Mouse (Mus musculus) E14TG2a.4 (cell line): ENCODE measurements around the gene Crybg3.

ENCODE experiments used
- H3K27me3 ChIP-seq: 2 replicates; pipeline ENCODE4 v1.6.1; 2014; ENCODE audit warnings: low read length, control low read depth; ENCODE audit not compliant: insufficient read depth
- H3K36me3 ChIP-seq: 2 replicates; pipeline ENCODE4 v1.6.1; 2014; ENCODE audit warnings: low read length, control low read depth; ENCODE audit not compliant: insufficient read depth
- H3K4me1 ChIP-seq: replicated peaks from 2 replicates; pipeline ENCODE4 v1.6.1; 2014; ENCODE audit warnings: low read depth, low read length, control low read depth
- H3K4me3 ChIP-seq: replicated peaks from 2 replicates; pipeline ENCODE4 v1.5.1; 2014; ENCODE audit warnings: mild to moderate bottlenecking, low read length
- H3K9me3 ChIP-seq: 2 replicates; pipeline ENCODE4 v1.6.1; 2014; ENCODE audit warnings: low read length, control low read depth
- CTCF ChIP-seq: conservative IDR thresholded peaks from 2 replicates; pipeline ENCODE4 v1.5.1; 2014; ENCODE audit warnings: low read length
- NANOG ChIP-seq: IDR thresholded peaks from 2 replicates; pipeline ENCODE4 v1.6.1; 2014; ENCODE audit warnings: borderline replicate concordance, low read length, mixed read lengths
- POU5F1 ChIP-seq: IDR thresholded peaks from 2 replicates; pipeline ENCODE4 v1.6.1; 2014; ENCODE audit warnings: low read length, borderline replicate concordance

Crybg3 gene

GRCm38 (mm10) chr16:59600311-59601251, at the start of gene Crybg3:
Crybg3 (minus strand) TSS chr16:59600979.
- no peak for TF ChIP-seq POU5F1
- TF ChIP-seq NANOG: no peak
- TF ChIP-seq CTCF: no peak
- H3K4me1 ChIP-seq: peaks cover 33% of the 10 kb centered on the region

GRCm38 (mm10) chr16:59643766-59644165, 43.0 kb upstream of the Crybg3 start:
- H3K4me3 ChIP-seq: no peak overlapping the region
- H3K4me1 ChIP-seq: peaks cover 23% of the 10 kb centered on the region
- TF ChIP-seq CTCF: no peak
- TF ChIP-seq POU5F1: no peak
- no peak; the same call in 1 of the 2 replicates for TF ChIP-seq NANOG
- no peaks in the 10 kb centered on the region for H3K36me3 ChIP-seq
- H3K9me3 ChIP-seq: no peaks in the 10 kb centered on the region; the same call in 1 of the 2 replicates
- H3K27me3 ChIP-seq: no peaks in the 10 kb centered on the region

More at GRCm38 (mm10) chr16:59600311-59601251, at the start of gene Crybg3:
- H3K36me3 ChIP-seq: no peaks in the 10 kb centered on the region
- peak within 1 kb of the TSS; percentile 92 for H3K4me3 ChIP-seq
- peaks cover 11% of the 10 kb centered on the region; the same call in 1 of the 2 replicates for H3K27me3 ChIP-seq
- no peaks in the 10 kb centered on the region for H3K9me3 ChIP-seq

- Histone ChIP-seq H3K27me3 (no peaks in the 10 kb centered on the region), H3K4me1 (peaks cover 27% of the 10 kb centered on the region), H3K9me3 (no peaks in the 10 kb centered on the region), H3K4me3 (peak overlapping the region; percentile 88; the same call in 1 of the 2 replicates), H3K36me3 (no peaks in the 10 kb centered on the region)
- no peak for TF ChIP-seq POU5F1
These were observed 39.2 kb upstream of the Crybg3 start for GRCm38 (mm10) chr16:59639985-59640384.

- TF ChIP-seq CTCF (no peak), NANOG (no peak), POU5F1 (no peak)
- no peaks in the 10 kb centered on the region for H3K36me3 ChIP-seq
- H3K9me3 ChIP-seq: no peaks in the 10 kb centered on the region
- no peaks in the 10 kb centered on the region for H3K27me3 ChIP-seq
- H3K4me3 ChIP-seq: peak within 1 kb of the TSS; percentile 88
- H3K4me1 ChIP-seq: peaks cover 21% of the 10 kb centered on the region
These were observed 38.4 kb upstream of the Crybg3 start, which contains the start of gene Arl6 for GRCm38 (mm10) chr16:59639102-59639691. Arl6 (minus strand) TSS chr16:59639391.

- H3K9me3 ChIP-seq: no peaks in the 10 kb centered on the region
- TF ChIP-seq CTCF (no peak), NANOG (no peak), POU5F1 (no peak)
- no peak overlapping the region for H3K4me3 ChIP-seq
- H3K27me3 ChIP-seq: no peaks in the 10 kb centered on the region
- H3K4me1 ChIP-seq: peaks cover 4% of the 10 kb centered on the region; the same call in 1 of the 2 replicates
- H3K36me3 ChIP-seq: peaks cover 9% of the 10 kb centered on the region
These were observed 33.8 kb upstream of the Crybg3 start for GRCm38 (mm10) chr16:59634598-59634997.

GRCm38 (mm10) chr16:59621554-59621953, 20.8 kb upstream of the Crybg3 start:
- TF ChIP-seq POU5F1 (no peak), CTCF (no peak), NANOG (no peak)
- Histone ChIP-seq H3K27me3 (no peaks in the 10 kb centered on the region), H3K4me3 (no peak overlapping the region), H3K9me3 (no peaks in the 10 kb centered on the region), H3K4me1 (0 out of 2 replicates have a peak, but pooled peaks cover 2% of the 10 kb centered on the region), H3K36me3 (no peaks in the 10 kb centered on the region)

- Histone ChIP-seq H3K36me3 (no peaks in the 10 kb centered on the region), H3K4me3 (no peak overlapping the region), H3K27me3 (no peaks in the 10 kb centered on the region), H3K4me1 (no peaks in the 10 kb centered on the region; the same call in 1 of the 2 replicates), H3K9me3 (no peaks in the 10 kb centered on the region)
- TF ChIP-seq CTCF (peak; percentile 44), NANOG (no peak)
These were observed 16.4 kb upstream of the Crybg3 start for GRCm38 (mm10) chr16:59617167-59617566.

GRCm38 (mm10) chr16:59615675-59616074, 14.9 kb upstream of the Crybg3 start:
- TF ChIP-seq CTCF (no peak), POU5F1 (no peak), NANOG (no peak)
- 0 out of 2 replicates have a peak, but pooled peaks cover 4% of the 10 kb centered on the region for H3K36me3 ChIP-seq

More at GRCm38 (mm10) chr16:59615675-59616074, 14.9 kb upstream of the Crybg3 start:
- Histone ChIP-seq H3K4me1 (no peaks in the 10 kb centered on the region; the same call in 1 of the 2 replicates), H3K4me3 (no peak overlapping the region), H3K9me3 (no peaks in the 10 kb centered on the region), H3K27me3 (no peaks in the 10 kb centered on the region)
